Mouse (Mus musculus) MEL (cell line): ENCODE measurements at regions not wholly inside any gene's neighbourhood (a gene's known extent, or its start where the extent isn't known, plus 50 kb on each side); places are given as distances from the start of the nearest gene placed in this dataset.
A peak's percentile ranks its signal among the peaks of the same experiment; 100 is the strongest.
"Not testable (repeated sequence)": the region's sequence is repeated elsewhere in the genome, so short reads cannot be mapped to it uniquely, and the experiment has no call there.

Experiments
- DNase-seq: peaks from one replicate; pipeline ENCODE4 v3.0.0; 2011; ENCODE audit warnings: low read depth, low spot score
- H3K27ac ChIP-seq: 2 replicates; pipeline ENCODE4 v1.5.1; 2012; ENCODE audit warnings: low read depth, mild to moderate bottlenecking, control low read depth, low read length, moderate library complexity; ENCODE audit not compliant: control insufficient read depth
- H3K27me3 ChIP-seq, 2 experiments: fragments of 150-350 bp in 1 of 2; sonication (generic) in 1 of 2; 2 replicates each; pipeline ENCODE4 v1.6.1; 2012; ENCODE audit warnings: low read length in 2 of 2, mild to moderate bottlenecking in 2 of 2, improper control_type of control experiment in 1 of 2, moderate library complexity in 1 of 2; ENCODE audit not compliant: insufficient read depth in 2 of 2, control insufficient read depth in 1 of 2
- H3K36me3 ChIP-seq, 2 experiments: 2 replicates each; pipeline ENCODE4 v1.6.1; 2012 to 2014; ENCODE audit warnings: low read length in 2 of 2, improper control_type of control experiment in 1 of 2, inconsistent platforms in 1 of 2, mild to moderate bottlenecking in 1 of 2; ENCODE audit not compliant: insufficient read depth in 2 of 2, control insufficient read depth in 1 of 2
- H3K4me1 ChIP-seq, 2 experiments: fragments of 150-350 bp in 1 of 2; sonication (generic) in 1 of 2; 2 replicates each; pipeline ENCODE4 v1.6.1; 2012; ENCODE audit warnings: low read length in 2 of 2, improper control_type of control experiment in 1 of 2, mild to moderate bottlenecking in 1 of 2; ENCODE audit not compliant: insufficient read depth in 2 of 2, control insufficient read depth in 1 of 2
- H3K4me3 ChIP-seq, 2 experiments: fragments of 150-350 bp in 1 of 2; sonication (generic) in 1 of 2; 2 replicates each; pipeline ENCODE4 v1.5.1; 2012; ENCODE audit warnings: low read depth in 2 of 2, low read length in 2 of 2, mild to moderate bottlenecking in 2 of 2, moderate library complexity in 2 of 2, control low read depth in 1 of 2, improper control_type of control experiment in 1 of 2; ENCODE audit not compliant: control insufficient read depth in 1 of 2, insufficient read depth in 1 of 2
- H3K79me2 ChIP-seq: 2 replicates; pipeline ENCODE4 v1.6.1; 2012; ENCODE audit warnings: mild to moderate bottlenecking, low read length, moderate library complexity; ENCODE audit not compliant: control insufficient read depth, poor library complexity, insufficient read depth
- H3K9ac ChIP-seq: 2 replicates; pipeline ENCODE4 v1.6.1; 2012; ENCODE audit warnings: low read depth, mild to moderate bottlenecking, control low read depth, low read length, moderate library complexity; ENCODE audit not compliant: control insufficient read depth, poor library complexity, severe bottlenecking
- H3K9me3 ChIP-seq: fragments of 150-350 bp; sonication (generic); replicated peaks from 2 replicates; pipeline ENCODE4 v1.6.1; 2012; ENCODE audit warnings: mild to moderate bottlenecking, low read length, improper control_type of control experiment, moderate library complexity; ENCODE audit not compliant: insufficient read depth
- BHLHE40 ChIP-seq: IDR thresholded peaks from 2 replicates; pipeline ENCODE4 v1.6.1; 2012; ENCODE audit warnings: low read depth, mild to moderate bottlenecking, inconsistent platforms, low read length, improper control_type of control experiment, borderline replicate concordance
- CTCF ChIP-seq, 3 experiments: IDR thresholded peaks in 2 of 3; conservative IDR thresholded peaks in 1 of 3; 2 replicates each; pipeline ENCODE4 v1.5.1; 2011 to 2012; ENCODE audit warnings: low read length in 3 of 3, low read depth in 2 of 3, mild to moderate bottlenecking in 2 of 3, improper control_type of control experiment in 1 of 3, inconsistent platforms in 1 of 3, mixed read lengths in 1 of 3, moderate library complexity in 1 of 3; ENCODE audit not compliant: control insufficient read depth in 1 of 3, insufficient read depth in 1 of 3, poor library complexity in 1 of 3, severe bottlenecking in 1 of 3
- E2F4 ChIP-seq: IDR thresholded peaks from 2 replicates; pipeline ENCODE4 v1.6.1; 2011; ENCODE audit warnings: low read depth, low read length, improper control_type of control experiment, borderline replicate concordance
- HCFC1 ChIP-seq: IDR thresholded peaks from 2 replicates; pipeline ENCODE4 v1.6.1; 2012; ENCODE audit warnings: low read depth, mild to moderate bottlenecking, inconsistent platforms, low read length, improper control_type of control experiment, moderate library complexity
- KAT2A ChIP-seq: conservative IDR thresholded peaks from 2 replicates; pipeline ENCODE4 v1.6.1; 2012; ENCODE audit warnings: low read depth, low read length, improper control_type of control experiment, inconsistent platforms
- MAX ChIP-seq: IDR thresholded peaks from 2 replicates; pipeline ENCODE4 v1.6.1; 2011; ENCODE audit warnings: low read length, improper control_type of control experiment
- MAZ ChIP-seq: IDR thresholded peaks from 2 replicates; pipeline ENCODE4 v1.6.1; 2012; ENCODE audit warnings: low read depth, mild to moderate bottlenecking, inconsistent platforms, low read length, improper control_type of control experiment
- MYB ChIP-seq: IDR thresholded peaks from 2 replicates; pipeline ENCODE4 v1.6.1; 2011; ENCODE audit warnings: mild to moderate bottlenecking, low read depth, low read length, improper control_type of control experiment
- POLR2AphosphoS2 ChIP-seq: IDR thresholded peaks from 2 replicates; pipeline ENCODE4 v1.6.1; 2011; ENCODE audit warnings: low read length, improper control_type of control experiment
- POLR2AphosphoS5 ChIP-seq: IDR thresholded peaks from 2 replicates; pipeline ENCODE4 v1.6.1; 2012; ENCODE audit warnings: low read depth, borderline replicate concordance, mild to moderate bottlenecking, inconsistent platforms, low read length, moderate library complexity, mixed read lengths
- RCOR1 ChIP-seq: IDR thresholded peaks from 2 replicates; pipeline ENCODE4 v1.6.1; 2012; ENCODE audit warnings: low read depth, mild to moderate bottlenecking, inconsistent platforms, low read length, improper control_type of control experiment
- SMC3 ChIP-seq: IDR thresholded peaks from 2 replicates; pipeline ENCODE4 v1.6.1; 2011; ENCODE audit warnings: low read depth, low read length, improper control_type of control experiment
- UBTF ChIP-seq: IDR thresholded peaks from 2 replicates; pipeline ENCODE4 v1.6.1; 2012; ENCODE audit warnings: low read depth, mild to moderate bottlenecking, inconsistent platforms, low read length, improper control_type of control experiment, moderate library complexity, borderline replicate concordance; ENCODE audit not compliant: insufficient read depth
- USF2 ChIP-seq, 2 experiments: IDR thresholded peaks; 2 replicates each; pipeline ENCODE4 v1.6.1; 2011 to 2012; ENCODE audit warnings: improper control_type of control experiment in 2 of 2, low read length in 2 of 2, borderline replicate concordance in 1 of 2, inconsistent platforms in 1 of 2, low read depth in 1 of 2, mild to moderate bottlenecking in 1 of 2; ENCODE audit not compliant: insufficient read depth in 1 of 2
- ZMIZ1 ChIP-seq: IDR thresholded peaks from 2 replicates; pipeline ENCODE4 v1.6.1; 2012; ENCODE audit warnings: low read depth, mild to moderate bottlenecking, inconsistent platforms, low read length, improper control_type of control experiment, moderate library complexity
- ZNF384 ChIP-seq: IDR thresholded peaks from 2 replicates; pipeline ENCODE4 v1.6.1; 2012; ENCODE audit warnings: low read depth, mild to moderate bottlenecking, inconsistent platforms, low read length, improper control_type of control experiment

DNA sequence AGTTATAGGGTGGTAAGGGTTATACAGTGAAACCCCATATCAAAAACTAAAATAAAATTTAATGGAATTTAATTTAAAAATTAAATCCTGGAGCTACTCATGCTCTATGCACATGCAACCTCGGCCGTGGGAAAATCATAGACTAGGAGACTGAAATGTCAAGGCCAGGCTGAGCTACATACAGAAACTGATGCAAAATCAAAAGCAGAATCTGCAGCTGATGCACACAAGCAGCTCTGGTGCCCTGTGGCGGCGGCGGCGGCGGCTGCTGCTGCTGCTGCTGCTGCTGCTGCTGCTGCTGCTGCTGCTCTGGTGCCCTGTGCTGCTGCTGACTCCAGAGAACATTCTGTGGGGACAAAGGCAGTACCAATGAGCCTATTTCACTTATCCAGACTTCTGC, 154.5 kb upstream of the Rapgef5 start:
- Histone ChIP-seq H3K36me3 (no peaks in the 10 kb centered on the region), H3K9ac (no peak overlapping the region), H3K27ac (no peak overlapping the region), H3K27me3 (no peaks in the 10 kb centered on the region), H3K9me3 (no peaks in the 10 kb centered on the region), H3K4me1 (no peaks in the 10 kb centered on the region), H3K4me3 (no peak overlapping the region), H3K79me2 (no peaks in the 10 kb centered on the region)
- DNase-seq: no peak
- TF ChIP-seq POLR2AphosphoS2 (no peak), SMC3 (no peak), KAT2A (no peak), HCFC1 (no peak), ZMIZ1 (no peak), E2F4 (no peak), BHLHE40 (no peak), MAX (no peak), MAZ (no peak), MYB (no peak), UBTF (no peak), ZNF384 (no peak), USF2 (IDR thresholded peaks at IDR 0.05; ENCODE audit: borderline replicate concordance in 1 of 2, insufficient read depth in 1 of 2, low read depth in 1 of 2, low read length in 2 of 2) (no peak), CTCF (IDR thresholded peaks at IDR 0.05 in 2 of 3, conservative IDR thresholded peaks at IDR 0.05 in 1 of 3; ENCODE audit: control insufficient read depth in 1 of 3, insufficient read depth in 1 of 3, low read depth in 2 of 3, low read length in 3 of 3, poor library complexity in 1 of 3, severe bottlenecking in 1 of 3) (no peak)

DNA sequence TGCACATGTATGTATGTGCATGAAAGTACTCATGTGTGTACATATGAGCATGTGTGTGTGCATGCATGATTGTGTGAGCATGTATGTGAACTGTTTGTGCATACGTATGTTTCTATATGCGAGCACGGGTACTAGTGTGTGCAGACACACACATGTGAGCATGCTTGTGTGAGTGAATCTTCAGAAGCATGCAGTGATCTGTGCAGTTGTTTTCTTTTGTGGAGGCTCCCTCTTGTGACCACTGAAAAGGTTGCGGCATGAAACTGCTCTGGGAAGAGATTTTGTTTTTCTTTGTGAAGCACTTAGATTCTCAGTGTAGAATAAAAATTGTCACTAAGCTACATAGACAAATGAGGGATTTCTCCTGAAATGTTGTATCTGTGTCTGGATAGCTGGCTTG, 152.8 kb upstream of the Rapgef5 start:
- not testable (repeated sequence) for H3K4me3 ChIP-seq, H3K36me3 ChIP-seq

DNA sequence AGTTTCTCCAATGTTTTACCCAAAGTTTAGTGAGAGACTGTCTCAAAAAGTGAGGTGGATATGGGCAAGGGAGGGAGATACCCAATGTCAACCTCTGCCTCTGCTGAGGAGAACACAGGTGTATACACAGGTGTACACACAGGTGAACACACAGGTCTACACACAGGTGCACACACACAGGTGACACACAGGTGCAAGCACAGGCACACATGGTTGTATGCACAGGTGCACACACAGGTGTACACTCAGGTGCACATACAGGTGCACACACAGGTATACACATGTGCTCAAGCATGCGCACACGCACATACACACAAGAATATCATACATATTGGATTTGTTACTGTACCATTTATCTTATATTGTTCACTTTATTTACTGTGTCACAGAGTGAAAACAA, 151.1 kb upstream of the Rapgef5 start:
- DNase-seq: no peak
- no peak overlapping the region for H3K9ac ChIP-seq
- H3K4me1 ChIP-seq: no peaks in the 10 kb centered on the region
- no peaks in the 10 kb centered on the region for H3K27me3 ChIP-seq
- no peak overlapping the region for H3K4me3 ChIP-seq
- TF ChIP-seq RCOR1 (no peak), POLR2AphosphoS5 (peak; percentile 56; the same call in 1 of the 2 replicates)
- TF ChIP-seq, all 39 proteins: peak for 1
- Histone ChIP-seq H3K9me3 (no peaks in the 10 kb centered on the region; the same call in 1 of the 2 replicates), H3K27ac (no peak overlapping the region), H3K36me3 (no peaks in the 10 kb centered on the region), H3K79me2 (no peaks in the 10 kb centered on the region)

More for the DNA sequence above, 152.8 kb upstream of the Rapgef5 start:
- H3K9ac ChIP-seq, DNase-seq, H3K4me1 ChIP-seq, H3K79me2 ChIP-seq, H3K27me3 ChIP-seq, H3K27ac ChIP-seq, H3K9me3 ChIP-seq: not testable (repeated sequence)
